Mouse (Mus musculus) layer of hippocampus, postnatal 36 days (tissue): ENCODE measurements around the gene Gria1. TPM values are rescaled to one million over a fixed set of nuclear protein-coding genes. Genes with fewer than 3 reads are reported as not detected.

Experiments used
- DNase-seq, 2 experiments: peaks; one replicate each; pipeline ENCODE4 v3.0.0; 2022
- total RNA-seq, 2 experiments: library from RNA; stranded (reverse); gene quantifications; 2 replicates each; pipeline ENCODE4 v1.2.3; 2021

Gria1 gene
- total RNA-seq, 2 experiments from 2014 or later, result 709 to 721 TPM

GRCm38 (mm10) chr11:57062441-57062840 lies 51.3 kb downstream of the Gria1 start:
- DNase-seq, result no peak

DNA sequence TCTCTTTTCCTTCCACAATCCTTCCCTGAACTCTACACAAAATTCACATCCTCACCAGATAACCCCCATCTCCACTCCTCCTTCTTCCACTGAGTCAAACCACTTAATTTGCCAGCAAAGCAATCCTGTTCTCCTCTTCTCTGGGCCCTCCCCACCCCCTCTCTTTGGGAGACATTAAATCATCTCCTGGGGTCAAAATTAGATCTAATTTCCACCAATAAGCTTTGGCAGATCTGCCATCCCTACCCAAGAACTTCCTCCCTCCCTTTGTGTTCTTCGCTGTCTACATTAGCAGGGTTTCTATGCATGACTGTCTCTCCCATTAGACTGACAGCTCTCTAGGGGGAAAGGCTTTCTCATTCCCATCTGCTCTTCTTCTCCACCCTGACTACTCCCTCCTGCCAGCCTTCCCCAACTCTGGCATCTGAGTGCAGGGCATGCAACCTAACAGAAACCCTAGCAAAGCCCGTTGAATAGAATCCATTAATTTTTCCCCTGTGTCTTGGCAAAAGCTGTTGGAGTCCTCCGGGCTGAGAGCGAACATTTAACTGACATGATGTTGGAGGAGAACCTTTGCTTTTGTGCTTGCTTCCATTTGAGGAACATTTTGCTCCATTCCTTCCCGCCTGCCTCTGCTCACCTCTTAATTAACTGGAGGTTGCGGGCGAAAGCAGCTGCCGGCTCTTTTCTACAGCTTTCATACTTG lies 59.2 kb downstream of the Gria1 start:
- peak; percentile 50 for DNase-seq

DNA sequence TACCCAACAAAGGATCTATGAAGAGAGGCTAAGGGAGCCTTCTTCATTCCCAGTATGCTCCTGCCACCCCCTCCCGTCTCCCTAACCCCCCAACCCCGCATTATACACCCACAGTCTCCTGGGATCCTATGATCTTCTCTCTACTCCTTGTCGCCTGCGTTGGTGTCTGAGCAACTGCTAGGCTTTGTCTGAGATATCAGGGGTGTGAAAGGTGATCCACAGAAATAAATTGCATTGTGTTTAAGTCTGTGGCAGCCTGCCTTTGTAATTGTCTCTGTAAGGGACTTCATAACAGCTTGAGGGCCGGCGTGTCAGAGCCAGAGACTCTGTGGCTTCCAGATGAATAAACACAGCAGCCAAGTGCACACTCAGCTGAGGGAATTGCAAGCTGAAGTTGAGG lies 61.0 kb downstream of the Gria1 start:
- no peak for DNase-seq

- DNase-seq, result no peak
Observed at GRCm38 (mm10) chr11:57079423-57079822, 68.2 kb downstream of the Gria1 start.

GRCm38 (mm10) chr11:57089527-57089926 lies 78.3 kb downstream of the Gria1 start:
- DNase-seq, result no peak

- no peak for DNase-seq
Observed at GRCm38 (mm10) chr11:57090705-57091104, 79.5 kb downstream of the Gria1 start.

- DNase-seq, result no peak
Observed at GRCm38 (mm10) chr11:57091276-57091914, 80.2 kb downstream of the Gria1 start.

DNA sequence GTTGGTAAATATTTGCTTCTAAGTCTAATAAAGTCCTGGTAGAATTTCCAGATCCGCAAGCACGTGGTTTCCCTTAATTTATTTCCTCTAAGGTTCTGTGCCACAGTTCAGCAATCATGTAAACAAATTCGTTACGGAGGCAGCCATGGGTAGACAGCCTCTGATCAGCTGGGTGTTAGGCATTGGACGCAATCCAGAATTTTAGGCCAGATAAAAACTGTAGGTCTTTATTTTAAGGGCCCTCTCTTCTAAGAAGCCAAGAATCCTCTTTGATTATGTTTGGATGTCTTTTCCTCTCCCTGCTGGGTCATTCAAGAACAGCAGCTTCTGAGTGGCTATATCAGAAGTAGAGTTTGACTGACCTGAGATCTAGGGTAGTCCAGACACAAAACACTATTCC lies 89.3 kb downstream of the Gria1 start:
- DNase-seq, result no peak

DNA sequence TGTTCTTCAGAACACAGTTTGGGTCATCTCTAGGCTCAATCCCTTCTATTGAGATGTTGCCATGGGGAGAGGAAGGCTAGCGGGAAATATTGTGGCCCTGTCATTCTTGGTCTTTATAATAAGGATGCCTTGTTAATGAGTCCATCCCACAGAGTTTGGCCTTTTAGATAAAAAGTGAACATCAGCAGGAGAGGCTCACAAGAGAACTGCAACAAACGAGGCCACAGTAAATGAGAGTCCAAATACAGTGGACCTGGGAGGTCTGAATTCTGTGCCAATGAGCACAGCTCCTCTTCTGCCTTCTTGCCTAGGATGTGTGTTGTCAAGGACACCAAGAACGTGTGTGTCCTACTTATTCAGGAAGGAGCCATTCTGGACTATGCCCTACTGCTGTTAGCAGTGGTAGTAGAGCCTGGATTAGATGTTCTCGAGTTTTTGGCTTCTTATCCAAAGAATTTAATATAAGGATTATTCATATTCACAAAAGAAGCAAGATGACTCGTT lies 92.6 kb downstream of the Gria1 start:
- DNase-seq, result no peak

DNA sequence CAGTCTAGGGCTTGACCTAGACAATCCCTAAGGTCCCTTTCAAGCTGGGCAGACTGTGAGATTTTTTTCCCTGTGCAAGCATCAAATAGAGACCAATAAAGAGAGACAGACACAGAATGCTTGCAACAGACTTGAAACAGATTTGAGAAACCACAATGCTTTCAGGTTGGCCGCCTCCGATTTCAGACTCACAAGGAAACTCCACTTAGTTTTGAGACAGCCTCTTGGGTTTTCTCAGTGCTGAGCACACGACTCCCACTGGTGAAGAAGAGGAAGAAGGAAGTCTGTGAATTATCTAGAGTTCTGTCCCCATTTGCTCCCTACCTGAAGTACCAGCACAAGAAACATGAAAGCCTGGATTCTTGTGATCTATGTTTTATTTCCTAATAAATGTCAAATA lies 94.5 kb downstream of the Gria1 start:
- no peak for DNase-seq

DNA sequence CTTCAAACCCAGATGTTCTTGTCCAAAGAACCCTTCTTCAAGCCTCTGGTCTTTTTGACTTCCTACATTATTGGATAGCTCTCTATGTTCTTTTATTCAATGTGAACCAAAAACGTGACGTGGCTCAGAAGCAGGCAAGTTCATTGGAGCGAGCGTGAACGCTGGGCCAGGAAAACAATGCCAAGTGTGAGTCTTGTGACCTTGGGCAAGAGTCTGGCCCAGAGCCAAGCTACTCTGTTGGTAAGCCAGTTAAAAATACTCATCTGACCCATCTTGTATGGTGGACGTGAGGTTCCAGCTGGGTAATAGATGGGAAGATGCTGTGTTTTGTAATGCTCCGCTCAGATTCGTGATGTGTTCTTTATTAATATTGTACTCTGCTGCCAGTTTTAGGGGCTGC lies 101.2 kb downstream of the Gria1 start:
- no peak for DNase-seq

GRCm38 (mm10) chr11:57114410-57114809 lies 103.2 kb downstream of the Gria1 start:
- no peak for DNase-seq

- DNase-seq, result no peak
Observed at GRCm38 (mm10) chr11:57127066-57127465, 115.9 kb downstream of the Gria1 start.

DNA sequence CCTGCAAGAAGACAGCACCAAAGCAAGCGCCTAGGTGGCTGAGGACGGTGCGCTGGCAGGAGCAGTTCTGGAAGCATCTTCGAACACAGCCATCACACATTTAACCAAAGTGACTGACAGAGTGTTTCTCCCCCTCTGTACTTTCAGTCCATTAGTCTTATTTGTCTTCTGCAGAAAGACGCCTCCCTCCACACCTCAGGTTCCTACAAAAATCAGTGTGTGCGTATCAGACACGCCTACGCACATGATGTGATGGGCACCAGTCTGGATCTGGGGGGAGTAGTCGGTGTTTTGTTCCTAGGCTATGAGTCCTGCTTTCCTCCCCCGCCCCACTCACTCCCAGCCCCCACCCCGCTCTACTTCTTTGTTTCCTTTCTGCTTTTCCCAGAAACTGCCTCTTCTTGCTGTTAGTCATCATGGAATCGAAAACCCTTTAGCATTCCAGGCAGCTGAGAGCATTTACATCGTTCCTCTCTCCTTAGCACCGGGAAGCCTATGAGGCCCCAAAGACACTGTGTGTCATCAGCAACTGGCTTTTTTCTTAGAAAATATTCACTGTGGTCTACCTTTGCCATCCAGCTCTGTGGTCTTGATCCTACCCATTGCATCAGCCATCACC lies 129.1 kb downstream of the Gria1 start:
- DNase-seq, result peak; percentile 54 to 62

DNA sequence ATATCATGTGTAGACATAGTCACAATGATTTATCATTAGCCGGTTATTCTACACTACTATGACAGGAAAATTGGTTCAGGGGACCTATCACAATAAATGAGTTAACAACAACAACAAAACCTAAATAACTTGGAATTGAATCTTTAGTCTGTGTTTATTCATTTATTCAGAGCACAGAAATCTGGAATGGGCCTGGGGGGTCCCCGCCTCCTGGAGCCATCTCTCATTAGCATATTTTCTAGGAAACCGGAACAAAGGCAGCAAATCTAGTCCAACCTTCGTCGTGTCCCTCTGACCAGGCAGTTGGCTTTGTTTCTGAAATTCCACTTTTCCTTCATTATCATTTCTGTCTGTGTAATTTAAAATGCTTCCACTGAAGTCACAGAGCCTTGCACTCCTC lies 132.5 kb downstream of the Gria1 start:
- DNase-seq, result no peak

GRCm38 (mm10) chr11:57145192-57145591 lies 134.0 kb downstream of the Gria1 start:
- DNase-seq, result no peak

- no peak for DNase-seq
Observed at GRCm38 (mm10) chr11:57145704-57146103, 134.5 kb downstream of the Gria1 start.

DNA sequence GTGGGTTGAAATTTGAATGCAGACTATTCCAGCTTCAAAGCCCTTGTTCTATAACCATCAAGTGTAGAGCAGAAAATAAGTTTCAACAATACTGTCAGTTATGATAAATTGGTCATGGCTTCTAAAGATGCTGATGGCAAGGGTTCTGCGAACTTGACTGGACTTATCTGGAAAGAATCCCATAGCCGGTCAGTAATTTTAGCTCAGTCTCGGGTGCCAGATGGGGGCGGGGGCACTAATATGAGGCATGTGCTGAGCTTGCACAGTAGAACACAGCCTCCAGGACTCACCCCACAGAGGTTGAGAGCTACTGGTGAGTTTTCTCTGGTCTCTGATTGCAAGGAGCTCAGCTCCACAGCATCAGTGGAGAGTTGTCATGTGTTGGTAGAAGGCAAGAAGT lies 140.5 kb downstream of the Gria1 start:
- no peak for DNase-seq

DNA sequence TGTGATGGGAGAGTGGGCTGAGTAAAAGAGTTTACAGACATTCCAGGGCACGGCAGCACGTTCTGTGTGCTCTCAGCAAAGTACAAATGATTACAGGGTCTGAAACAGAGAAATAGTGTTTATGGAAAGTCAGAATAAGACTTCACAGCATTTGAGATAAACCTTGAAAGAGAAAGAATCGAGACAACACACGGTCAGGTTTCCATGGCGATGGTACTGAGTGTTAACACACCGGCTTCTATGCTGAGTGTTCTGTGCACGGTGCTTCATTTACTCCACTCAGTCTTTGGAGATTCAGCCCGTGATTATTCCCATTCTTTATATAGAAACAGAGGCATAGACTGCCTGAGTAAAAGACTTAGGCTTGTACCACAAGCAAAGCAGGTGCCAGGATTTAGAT lies 143.8 kb downstream of the Gria1 start:
- DNase-seq, result no peak

DNA sequence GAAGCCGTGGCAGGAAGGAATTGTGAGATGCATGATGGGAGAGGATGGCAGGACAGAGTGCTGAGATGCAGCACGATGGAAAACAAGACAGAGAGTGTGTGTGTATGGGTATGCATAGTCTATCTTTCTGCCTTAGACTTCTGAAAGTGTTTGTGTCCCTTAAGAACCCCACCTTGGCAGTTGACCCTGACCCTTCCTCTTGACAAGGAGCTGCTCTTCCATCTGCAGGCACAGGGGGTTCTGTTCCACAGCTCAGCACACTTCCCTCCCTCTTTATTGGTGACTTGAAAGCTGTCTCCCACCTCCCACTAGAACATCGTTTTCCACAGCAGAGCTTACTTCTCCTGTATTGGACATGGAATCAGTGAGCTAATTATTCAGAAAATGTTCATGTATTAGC lies 148.2 kb downstream of the Gria1 start:
- no peak for DNase-seq

GRCm38 (mm10) chr11:57160076-57160475 lies 148.9 kb downstream of the Gria1 start:
- DNase-seq, result no peak

- no peak for DNase-seq
Observed at GRCm38 (mm10) chr11:57162931-57163330, 151.7 kb downstream of the Gria1 start.

DNA sequence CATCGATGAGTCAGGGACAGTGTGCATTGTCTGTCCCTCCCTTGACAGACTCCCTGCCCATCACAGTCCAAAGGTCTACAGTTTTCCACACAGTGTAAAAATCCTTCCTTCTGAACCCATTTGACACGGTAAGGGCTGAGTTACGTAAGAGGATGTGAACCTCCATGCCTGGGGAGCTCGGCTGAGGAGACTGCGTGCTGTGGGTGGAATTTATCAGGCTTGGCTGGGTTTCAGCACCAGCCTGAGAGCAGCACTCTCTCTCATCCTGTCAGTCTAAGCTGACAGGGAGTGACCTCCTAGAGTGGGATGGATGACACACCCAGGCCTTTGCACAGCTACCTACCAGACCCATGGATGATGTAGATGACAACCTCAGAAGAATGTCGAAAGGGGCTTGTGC lies 158.9 kb downstream of the Gria1 start:
- DNase-seq, result peak in 1 of 2 experiments; percentile 52

DNA sequence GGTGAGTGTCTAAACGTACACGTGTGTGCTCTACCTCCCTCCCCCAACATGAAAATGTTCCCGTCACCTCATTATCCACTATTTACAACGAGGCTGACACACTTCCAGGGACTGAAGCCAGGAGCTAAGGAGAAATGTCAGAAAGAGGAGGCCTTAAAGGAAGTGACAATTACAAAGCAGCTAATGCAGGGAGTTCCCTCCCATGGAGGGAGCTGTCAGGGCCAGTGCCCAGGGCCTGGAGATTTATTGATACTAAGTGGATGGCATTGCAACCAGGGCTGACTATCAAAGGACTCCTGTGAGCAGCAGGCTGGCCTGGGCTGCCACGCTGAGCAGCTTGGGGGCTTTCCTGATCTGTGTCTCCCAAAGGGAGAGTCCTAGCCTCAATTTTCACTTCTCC lies 163.0 kb downstream of the Gria1 start:
- DNase-seq, result no peak
